8 mouse cellular contexts compared by ENCODE assay signal in the genomic region with DNA sequence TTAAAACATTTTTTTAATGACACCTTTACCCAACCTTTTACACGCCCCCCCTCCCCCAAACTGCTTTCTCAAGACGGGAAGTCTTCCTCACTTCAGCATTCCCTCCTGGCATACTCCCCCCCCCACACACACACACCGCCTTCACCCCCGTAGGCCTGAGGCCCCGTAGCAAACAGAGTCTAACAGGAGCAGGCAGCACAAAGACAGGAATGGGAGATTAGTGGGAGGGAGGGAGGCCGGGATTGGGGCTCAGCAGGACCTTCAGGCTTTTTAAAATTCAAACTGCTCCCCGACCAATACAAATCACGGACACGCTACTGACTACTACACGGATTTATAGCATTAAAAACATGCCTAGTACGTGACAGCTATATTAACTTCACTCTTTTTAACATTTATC. TPM values are rescaled to one million over a fixed set of nuclear protein-coding genes. Genes with fewer than 3 reads are reported as not detected.
DNase-seq lines count a peak whose midpoint lies in the region; ATAC-seq lines count a peak whose summit lies in the region.

No protein-coding gene starts in this region.

- no peaks in the 10 kb centered on the region for H3K27me3 ChIP-seq in embryonic facial prominence, embryonic 11.5 days (ENCODE audit: control insufficient read depth, insufficient read depth, low read length)
- H3K27me3 ChIP-seq in hindbrain, embryonic 14.5 days (ENCODE audit: control insufficient read depth, insufficient read depth, low read length): no peaks in the 10 kb centered on the region
- H3K27me3 ChIP-seq in liver, embryonic 11.5 days (replicated peaks; ENCODE audit: control insufficient read depth, insufficient read depth, low read length): no peaks in the 10 kb centered on the region
- H3K27me3 ChIP-seq in stomach, embryonic 14.5 days (ENCODE audit: control insufficient read depth, insufficient read depth, low read length): no peaks in the 10 kb centered on the region

- no peak overlapping the region for H3K27ac ChIP-seq in embryonic facial prominence, embryonic 11.5 days (replicated peaks; ENCODE audit: low read depth, low read length)
- H3K27ac ChIP-seq in hindbrain, embryonic 14.5 days: peak overlapping the region; percentile 38; the same call in 1 of the 2 replicates
- no peak overlapping the region for H3K27ac ChIP-seq in liver, embryonic 11.5 days (ENCODE audit: low read depth, low read length)
- peak overlapping the region; percentile 58 for H3K27ac ChIP-seq in stomach, embryonic 14.5 days (ENCODE audit: low read length)

- peak; percentile 19 for DNase-seq in thymus, postnatal 14 days
- no peak for DNase-seq in thymus, postnatal 10 days (ENCODE audit: low spot score in 2 of 2)
- peak; percentile 67 for DNase-seq in embryonic facial prominence, embryonic 11.5 days (ENCODE audit: low spot score)
- DNase-seq in hindbrain, embryonic 14.5 days (ENCODE audit: low spot score): no peak
- no peak for DNase-seq in liver, embryonic 11.5 days (ENCODE audit: low spot score)
- DNase-seq in urinary bladder, postnatal 10 days (ENCODE audit: low spot score): no peak
- no peak for DNase-seq in gastrocnemius, postnatal 25 days

- peak overlapping the region; percentile 62 for H3K9ac ChIP-seq in embryonic facial prominence, embryonic 11.5 days (replicated peaks; ENCODE audit: low read length)
- peak overlapping the region; percentile 90 for H3K9ac ChIP-seq in hindbrain, embryonic 14.5 days
- peak overlapping the region; percentile 39 for H3K9ac ChIP-seq in liver, embryonic 11.5 days (ENCODE audit: low read depth, low read length)
- peak overlapping the region; percentile 97; the same call in 1 of the 2 replicates for H3K9ac ChIP-seq in stomach, embryonic 14.5 days (replicated peaks; ENCODE audit: low read depth, low read length)

- peak overlapping the region; percentile 79 for H3K4me2 ChIP-seq in embryonic facial prominence, embryonic 11.5 days (ENCODE audit: low read depth, low read length)
- peak overlapping the region; percentile 93 for H3K4me2 ChIP-seq in hindbrain, embryonic 14.5 days (replicated peaks)
- peak overlapping the region; percentile 95 for H3K4me2 ChIP-seq in liver, embryonic 11.5 days
- H3K4me2 ChIP-seq in stomach, embryonic 14.5 days (replicated peaks; ENCODE audit: low read depth, low read length): peak overlapping the region; percentile 92

- no peaks in the 10 kb centered on the region for H3K36me3 ChIP-seq in embryonic facial prominence, embryonic 11.5 days (replicated peaks; ENCODE audit: control insufficient read depth, insufficient read depth, low read depth, low read length)
- H3K36me3 ChIP-seq in hindbrain, embryonic 14.5 days (replicated peaks; ENCODE audit: control insufficient read depth, insufficient read depth): no peaks in the 10 kb centered on the region
- no peaks in the 10 kb centered on the region for H3K36me3 ChIP-seq in liver, embryonic 11.5 days (ENCODE audit: control insufficient read depth, insufficient read depth, low read length)
- H3K36me3 ChIP-seq in stomach, embryonic 14.5 days (ENCODE audit: control insufficient read depth, insufficient read depth, low read length): no peaks in the 10 kb centered on the region

- ATAC-seq in embryonic facial prominence, embryonic 11.5 days (replicated peaks; ENCODE audit: insufficient number of reproducible peaks, low FRiP score, low TSS enrichment, low read depth): no peak
- ATAC-seq in hindbrain, embryonic 14.5 days (ENCODE audit: low FRiP score): no peak
- no peak for ATAC-seq in liver, embryonic 11.5 days (replicated peaks; ENCODE audit: low FRiP score)
- no peak for ATAC-seq in stomach, embryonic 14.5 days (ENCODE audit: insufficient number of reproducible peaks, insufficient read depth, low FRiP score, low read depth)

- 2% methylated on average over 11 of the region's 11 CpGs for WGBS in embryonic facial prominence, embryonic 11.5 days
- WGBS in hindbrain, embryonic 14.5 days: 2% methylated on average over 11 of the region's 11 CpGs
- 3% methylated on average over 11 of the region's 11 CpGs for WGBS in liver, embryonic 11.5 days
- WGBS in stomach, embryonic 14.5 days: 2% methylated on average over 11 of the region's 11 CpGs

- H3K9me3 ChIP-seq in embryonic facial prominence, embryonic 11.5 days (replicated peaks; ENCODE audit: control insufficient read depth, low read length): no peaks in the 10 kb centered on the region
- H3K9me3 ChIP-seq in hindbrain, embryonic 14.5 days (ENCODE audit: control insufficient read depth, low read length): no peaks in the 10 kb centered on the region
- no peaks in the 10 kb centered on the region for H3K9me3 ChIP-seq in liver, embryonic 11.5 days (ENCODE audit: control insufficient read depth, low read length)
- H3K9me3 ChIP-seq in stomach, embryonic 14.5 days (ENCODE audit: control insufficient read depth, low read depth, low read length): no peaks in the 10 kb centered on the region

- H3K4me3 ChIP-seq in embryonic facial prominence, embryonic 11.5 days (ENCODE audit: low read depth, low read length): peak overlapping the region; percentile 97
- H3K4me3 ChIP-seq in hindbrain, embryonic 14.5 days (replicated peaks; ENCODE audit: low read length): peak overlapping the region; percentile 82
- H3K4me3 ChIP-seq in liver, embryonic 11.5 days (ENCODE audit: low read depth, low read length): peak overlapping the region; percentile 97
- H3K4me3 ChIP-seq in stomach, embryonic 14.5 days (ENCODE audit: low read depth, low read length): peak overlapping the region; percentile 95

- no peaks in the 10 kb centered on the region; the same call in 1 of the 2 replicates for H3K4me1 ChIP-seq in embryonic facial prominence, embryonic 11.5 days (ENCODE audit: control insufficient read depth, insufficient read depth, low read length)
- H3K4me1 ChIP-seq in hindbrain, embryonic 14.5 days (replicated peaks; ENCODE audit: control insufficient read depth, insufficient read depth, low read length): peaks cover 23% of the 10 kb centered on the region
- H3K4me1 ChIP-seq in liver, embryonic 11.5 days (replicated peaks; ENCODE audit: control insufficient read depth, insufficient read depth, low read length): peaks cover 8% of the 10 kb centered on the region
- no peaks in the 10 kb centered on the region for H3K4me1 ChIP-seq in stomach, embryonic 14.5 days (ENCODE audit: control insufficient read depth, insufficient read depth, low read length)

RNA-seq across cellular contexts. Expression of gene Nipbl, which starts 2.1 kb away (rescaled TPM):
- 23.1 and 23.5 TPM in 2 replicates for polyA plus RNA-seq in embryonic facial prominence, embryonic 11.5 days (2014; fragmentation: Nextera tagmentation; extraction: Ambion mirVana)
- polyA plus RNA-seq in hindbrain, embryonic 14.5 days (2014; fragmentation: Nextera tagmentation; extraction: Ambion mirVana): 16.9 and 18.4 TPM in 2 replicates
- 15.3 and 16.8 TPM in 2 replicates for polyA plus RNA-seq in liver, embryonic 11.5 days (2014; fragmentation: Nextera tagmentation; extraction: Ambion mirVana)
- polyA plus RNA-seq in stomach, embryonic 14.5 days (2014; fragmentation: Nextera tagmentation; extraction: Ambion mirVana): 26.1 and 26.7 TPM in 2 replicates
- 10 to 100 TPM; 17.9 to 19.1 TPM for total RNA-seq in gastrocnemius, postnatal 25 days (2021)

Comparison
In these comparisons a context has a peak if more than half of its experiments do, and no peak if none do; other contexts are left out.
1. DNase-seq: peak in thymus, postnatal 14 days (single experiment) and embryonic facial prominence, embryonic 11.5 days (single experiment); none in thymus, postnatal 10 days (0 of 2), hindbrain, embryonic 14.5 days (single experiment), liver, embryonic 11.5 days (single experiment), urinary bladder, postnatal 10 days (single experiment) and gastrocnemius, postnatal 25 days (single experiment).
2. H3K27ac ChIP-seq: peak in hindbrain, embryonic 14.5 days (single experiment) and stomach, embryonic 14.5 days (single experiment); none in embryonic facial prominence, embryonic 11.5 days (single experiment) and liver, embryonic 11.5 days (single experiment).
3. H3K9ac ChIP-seq: peak in every context shown above with its lines; median percentile 97 in stomach, embryonic 14.5 days; 90 in hindbrain, embryonic 14.5 days; 62 in embryonic facial prominence, embryonic 11.5 days; 39 in liver, embryonic 11.5 days.
4. Peak in every context shown above with its lines, with median percentiles within 50 percentile points of each other: H3K4me2 ChIP-seq and H3K4me3 ChIP-seq.